Mouse (Mus musculus) monocyte, adult 2 months (primary cell): ENCODE measurements around the gene Adcy2.

Experiments used
- DNase-seq, 2 experiments: peaks; one replicate each; pipeline ENCODE4 v3.0.0; 2022; ENCODE audit warnings: low spot score in 2 of 2, low read depth in 1 of 2

Adcy2 gene

GRCm38 (mm10) chr13:68572247-68572646, 427.1 kb downstream of the Adcy2 start:
- DNase-seq = no peak
